Mouse (Mus musculus): ENCODE data around the gene Zdhhc14.

Gene Zdhhc14

DNA sequence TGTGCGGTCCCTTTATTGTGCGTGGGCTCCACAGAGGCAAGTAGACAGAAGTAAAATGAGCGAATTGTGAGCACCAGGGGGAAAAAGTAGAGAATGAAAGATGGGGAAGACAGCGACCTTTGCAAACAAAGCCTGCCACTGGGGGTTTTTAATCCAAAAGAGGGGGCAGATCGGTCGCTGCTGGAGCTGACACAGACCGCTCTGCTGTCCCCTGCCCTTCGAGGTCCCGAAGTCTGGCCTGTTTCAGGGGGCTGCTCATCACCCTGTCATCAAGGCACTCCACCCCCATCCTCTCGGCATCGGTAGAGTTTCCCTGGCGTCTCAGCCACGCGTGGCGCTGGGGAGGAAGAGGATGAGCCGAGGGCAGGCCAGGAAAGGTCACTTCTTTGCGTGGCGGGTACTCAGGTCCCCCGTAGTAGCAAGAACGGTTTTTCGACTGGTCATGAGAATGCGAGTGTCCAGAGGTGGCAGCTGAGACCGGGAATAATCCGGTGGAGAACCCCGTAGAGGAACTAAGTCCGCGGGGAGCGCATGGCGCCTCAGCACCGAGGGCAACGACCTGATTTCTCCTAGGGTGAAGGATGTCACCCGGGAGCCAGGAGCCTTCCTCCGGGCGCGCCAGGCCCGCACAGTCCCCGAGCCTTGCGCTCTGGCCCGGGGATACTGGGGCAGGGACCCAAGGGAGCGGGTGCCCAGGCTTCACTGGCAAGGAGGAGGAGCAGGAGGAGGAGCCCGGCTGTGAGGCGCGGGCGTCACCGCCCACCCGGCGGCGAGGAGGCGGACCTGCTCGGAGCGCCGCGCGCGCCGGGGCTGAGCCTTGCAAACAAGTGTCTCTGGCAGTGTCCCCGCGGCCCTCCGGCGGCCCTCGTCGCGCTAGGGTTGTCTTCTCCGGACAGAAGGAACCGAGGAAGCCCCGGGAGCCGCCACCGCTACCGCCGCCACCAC, at the start of gene Zdhhc14:
Zdhhc14 (plus strand) TSS at position 757 of the 945 bp plus-strand sequence.
- DNase-seq (ENCODE audit: low spot score): peak; percentile 49

DNA sequence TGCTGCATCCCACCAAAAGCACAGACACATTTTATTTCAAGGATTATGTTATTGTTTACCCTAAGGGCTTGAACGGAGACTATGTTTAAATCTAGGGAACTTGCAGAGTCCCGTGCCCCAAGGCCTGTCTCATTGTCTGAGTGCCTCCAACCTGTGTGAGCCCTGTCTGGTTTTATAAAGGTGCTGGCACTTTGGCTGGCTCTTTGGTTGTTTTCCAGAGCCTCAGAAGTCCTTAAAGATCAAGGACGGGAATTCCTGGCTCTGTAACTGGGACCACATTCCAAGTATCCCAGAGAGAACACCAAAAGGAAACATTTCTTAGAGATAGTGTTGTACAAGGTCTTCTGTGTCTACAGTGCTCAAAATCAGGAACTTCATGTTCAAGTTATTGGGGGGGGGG, 49.1 kb upstream of the Zdhhc14 start:
- DNase-seq (ENCODE audit: low spot score): no peak

DNA sequence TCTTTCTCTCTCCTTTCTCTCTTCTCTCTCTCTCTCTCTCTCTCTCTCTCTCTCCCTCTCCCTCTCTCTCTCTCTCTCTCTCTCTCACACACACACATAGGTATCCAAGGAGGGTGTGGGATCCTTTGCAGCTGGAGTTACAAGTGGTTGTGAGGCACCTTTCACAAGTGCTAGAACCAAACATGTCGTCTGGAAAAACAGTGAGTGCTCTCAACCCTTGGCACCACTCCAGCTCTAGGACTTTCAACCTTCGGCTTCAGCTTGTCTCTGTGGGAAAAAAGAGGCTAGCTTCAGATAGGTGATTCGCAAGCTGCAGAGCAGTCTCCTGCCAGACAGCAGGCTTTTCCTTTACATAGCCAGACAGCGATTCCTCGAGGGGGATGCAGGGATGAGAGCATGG, 48.6 kb upstream of the Zdhhc14 start:
- DNase-seq (ENCODE audit: low spot score): no peak

DNA sequence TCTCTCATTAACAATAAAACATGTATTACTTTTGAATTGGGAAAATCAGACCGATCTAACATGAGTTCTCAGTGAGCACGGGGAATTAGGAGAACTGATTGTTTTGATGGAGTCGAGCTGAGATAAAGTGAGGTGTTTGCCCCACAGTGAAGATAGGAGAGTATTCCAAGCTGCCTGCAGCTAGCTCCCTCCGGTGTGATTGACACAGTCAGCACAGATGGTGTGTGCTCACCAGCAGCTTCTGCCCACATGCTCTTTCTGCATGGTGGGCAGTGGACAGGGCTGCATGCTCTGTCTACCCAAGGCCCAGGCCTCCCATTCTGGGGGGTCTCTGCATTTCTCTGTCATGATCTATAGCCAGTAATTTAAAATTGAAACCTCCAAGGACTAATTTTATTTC, 38.7 kb upstream of the Zdhhc14 start:
- no peak for DNase-seq (ENCODE audit: low spot score)

DNA sequence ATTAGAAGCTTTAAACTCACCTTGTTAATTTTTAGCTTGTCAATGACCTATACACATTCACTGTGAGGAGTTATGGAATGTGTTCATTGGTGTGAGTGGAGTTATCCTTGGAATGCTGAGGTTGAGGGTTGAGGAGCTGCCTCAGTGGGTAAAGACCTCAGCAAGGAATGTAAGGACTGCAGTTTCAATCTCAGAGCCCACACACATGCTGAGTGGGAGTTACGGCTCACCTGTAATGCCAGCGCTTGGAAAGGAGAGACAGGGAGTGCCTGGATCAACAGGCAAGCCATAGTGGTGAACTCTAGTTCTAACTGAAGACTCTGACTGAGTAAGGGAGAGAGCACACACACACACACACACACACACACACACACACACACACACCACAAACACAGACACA, 28.4 kb upstream of the Zdhhc14 start:
- no peak for DNase-seq (ENCODE audit: low spot score)

DNA sequence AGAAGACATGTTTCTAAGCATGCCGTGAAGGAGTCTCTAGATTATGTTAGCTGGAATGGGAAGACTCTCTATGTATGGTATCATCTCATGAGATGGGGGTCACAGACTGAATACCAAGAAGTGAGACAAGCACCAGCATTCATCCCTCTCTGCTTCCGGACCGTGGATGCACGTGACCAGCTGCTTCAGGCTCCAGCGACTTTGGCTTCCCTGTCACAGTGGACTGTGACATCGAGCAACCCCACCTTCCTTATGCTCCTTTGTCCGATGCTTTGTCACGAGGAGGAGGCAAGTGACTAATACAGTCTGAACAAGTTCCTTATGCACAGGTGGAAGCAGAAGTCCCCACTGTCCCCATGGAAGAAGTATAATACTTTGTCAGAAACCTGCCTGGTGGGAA, 25.6 kb upstream of the Zdhhc14 start:
- no peak for DNase-seq (ENCODE audit: low spot score)

DNA sequence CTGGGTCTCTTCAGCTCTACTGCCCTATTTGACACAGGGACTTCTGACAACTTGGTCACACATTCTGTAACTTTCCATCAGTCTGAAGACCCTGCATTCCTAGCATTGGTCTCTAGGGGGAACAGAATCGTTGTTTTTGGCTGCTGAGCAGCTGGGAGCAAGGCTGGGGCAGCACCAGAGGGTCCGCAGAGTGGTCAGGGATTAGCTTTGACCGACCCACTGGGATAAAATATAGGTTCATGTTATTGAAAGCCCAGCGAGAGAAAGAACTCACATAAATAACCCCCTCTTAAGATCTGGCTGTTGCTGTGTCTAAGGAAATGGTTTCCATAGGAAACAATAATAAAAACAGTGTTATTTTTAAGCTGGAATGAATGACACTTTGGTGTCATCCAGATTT, 25.2 kb upstream of the Zdhhc14 start:
- DNase-seq (ENCODE audit: low spot score): no peak

DNA sequence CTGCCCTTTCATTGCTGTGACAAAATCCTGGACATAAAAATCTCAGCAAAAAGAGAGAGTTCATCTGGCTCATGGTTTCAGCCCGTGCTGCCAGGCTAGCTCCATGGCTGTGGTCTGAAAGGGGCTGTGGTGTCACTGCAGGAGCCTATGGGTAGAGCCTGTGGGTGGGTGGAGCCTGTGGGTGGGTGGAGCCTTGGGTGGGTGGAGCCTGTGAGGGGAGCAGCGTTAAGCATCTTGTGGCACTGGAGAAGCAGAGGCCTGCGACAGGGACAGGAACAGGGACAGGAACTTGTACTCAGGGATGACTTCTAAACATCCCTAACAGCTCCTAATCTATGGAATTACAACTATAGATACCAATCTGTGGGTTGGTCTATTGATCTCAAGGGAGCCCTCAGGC, 20.1 kb upstream of the Zdhhc14 start:
- DNase-seq (ENCODE audit: low spot score): no peak

DNA sequence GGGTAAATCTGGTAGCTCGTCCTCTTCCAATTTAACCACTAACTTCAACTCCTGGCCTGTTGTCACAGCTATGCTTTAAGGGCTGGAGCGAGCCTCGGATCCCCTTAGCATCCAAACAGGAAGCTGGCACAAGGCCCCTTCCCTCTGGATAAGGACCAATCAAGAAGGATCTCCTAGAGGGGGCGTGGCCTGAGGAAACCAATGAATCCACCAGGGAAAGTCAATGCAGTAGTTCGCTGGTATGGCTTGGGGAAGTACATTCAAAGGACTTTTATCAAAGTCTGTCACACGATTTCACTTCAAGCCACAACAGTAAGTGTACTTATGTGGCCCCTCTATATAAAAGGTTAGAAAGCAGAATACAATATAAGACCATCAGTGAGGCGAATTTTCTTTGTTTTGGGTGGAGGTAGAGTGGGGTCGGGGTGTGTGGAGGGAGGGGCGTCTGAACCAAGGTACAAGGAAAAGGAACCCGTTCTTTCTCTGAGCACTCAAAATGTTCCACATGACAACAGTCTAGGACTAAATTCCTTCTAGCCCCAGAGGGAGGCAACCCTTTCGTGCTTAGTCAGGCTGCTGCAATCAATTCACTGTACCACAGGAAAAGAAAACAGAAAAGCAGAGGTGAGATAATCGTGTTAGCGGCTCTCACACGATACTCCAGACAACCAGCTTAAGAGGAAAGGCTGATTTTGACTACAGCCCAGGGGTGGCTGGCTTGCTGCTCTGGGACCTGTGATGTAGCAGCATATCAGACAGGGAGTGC, 16.2 kb upstream of the Zdhhc14 start:
- DNase-seq (ENCODE audit: low spot score): no peak

DNA sequence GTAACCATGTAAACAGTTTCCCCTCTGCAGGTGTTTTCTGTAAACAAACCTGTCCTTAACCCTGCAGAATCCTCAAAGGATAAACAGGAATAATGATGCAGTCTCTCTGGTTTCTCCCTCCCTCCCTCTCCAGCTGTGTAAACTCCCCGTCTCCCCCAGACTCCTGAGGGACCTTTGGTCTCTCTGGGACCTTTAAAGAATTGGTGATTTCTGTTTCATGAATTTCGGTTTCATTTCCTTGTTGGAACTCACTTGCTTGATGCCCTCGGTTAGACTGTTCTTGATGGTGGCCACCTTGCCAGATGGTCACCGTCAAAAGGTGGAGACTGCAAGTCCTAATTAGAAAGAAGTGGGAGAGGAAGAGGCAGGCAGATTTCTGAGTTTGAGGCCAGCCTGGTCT, 8.9 kb upstream of the Zdhhc14 start:
- DNase-seq (ENCODE audit: low spot score): no peak

DNA sequence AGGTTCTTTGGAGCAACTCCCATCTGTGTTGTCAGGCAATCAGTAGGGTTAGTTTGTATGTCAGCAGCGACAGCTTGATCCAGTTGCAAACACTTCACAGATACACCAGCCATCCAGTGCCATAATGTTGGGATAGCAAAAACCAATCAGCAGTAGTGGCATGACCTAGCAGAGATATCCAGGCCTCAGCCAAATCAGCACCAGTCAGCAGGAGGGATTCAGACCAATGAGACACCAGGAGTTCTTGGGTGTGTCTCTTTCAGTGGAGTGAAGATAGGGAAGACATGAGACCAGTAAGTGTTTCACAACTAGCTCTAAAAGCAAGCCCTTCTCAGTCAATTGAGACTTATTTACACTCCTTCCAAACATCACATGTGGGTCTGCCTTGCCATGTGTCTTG, 7.7 kb upstream of the Zdhhc14 start:
- DNase-seq (ENCODE audit: low spot score): no peak

DNA sequence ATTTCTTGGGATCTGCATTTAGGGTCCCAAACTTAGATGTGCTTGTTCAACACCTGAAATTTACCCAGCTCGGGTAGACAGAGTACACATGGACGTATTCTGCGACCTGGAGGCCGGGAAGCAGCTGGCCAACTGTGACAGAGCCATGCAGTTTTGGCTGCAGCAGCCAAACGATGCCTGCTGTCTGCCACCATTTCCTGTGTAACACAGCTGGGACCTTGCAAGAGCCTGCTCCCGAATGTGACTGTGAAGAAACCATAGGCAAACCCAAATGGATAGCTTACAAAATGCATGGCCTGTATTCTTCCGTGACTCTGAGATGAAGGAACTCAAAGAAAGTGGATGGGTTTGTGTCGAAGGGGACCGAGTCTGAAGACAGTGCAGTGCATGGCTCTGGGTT, 4.2 kb upstream of the Zdhhc14 start:
- DNase-seq (ENCODE audit: low spot score): no peak

DNA sequence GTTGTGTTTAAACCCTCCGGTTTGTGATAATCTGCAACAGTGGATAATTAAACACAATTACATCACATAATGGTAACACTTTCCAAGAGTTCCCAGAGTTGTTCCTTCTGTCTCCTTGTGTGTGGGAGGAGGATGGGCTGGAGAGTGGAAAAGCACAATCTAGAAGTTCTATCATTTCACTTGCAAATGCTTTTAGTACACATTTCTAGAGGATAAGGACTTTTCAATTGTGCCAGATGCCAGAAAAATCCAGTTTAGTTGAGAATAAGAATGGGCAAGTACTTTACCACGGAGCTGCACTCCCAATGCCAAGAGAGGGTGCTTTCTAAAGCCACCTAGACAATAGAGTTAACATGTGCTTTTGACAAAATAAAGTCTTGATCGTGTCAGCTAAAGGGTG, 2.0 kb upstream of the Zdhhc14 start:
- no peak for DNase-seq (ENCODE audit: low spot score)

DNA sequence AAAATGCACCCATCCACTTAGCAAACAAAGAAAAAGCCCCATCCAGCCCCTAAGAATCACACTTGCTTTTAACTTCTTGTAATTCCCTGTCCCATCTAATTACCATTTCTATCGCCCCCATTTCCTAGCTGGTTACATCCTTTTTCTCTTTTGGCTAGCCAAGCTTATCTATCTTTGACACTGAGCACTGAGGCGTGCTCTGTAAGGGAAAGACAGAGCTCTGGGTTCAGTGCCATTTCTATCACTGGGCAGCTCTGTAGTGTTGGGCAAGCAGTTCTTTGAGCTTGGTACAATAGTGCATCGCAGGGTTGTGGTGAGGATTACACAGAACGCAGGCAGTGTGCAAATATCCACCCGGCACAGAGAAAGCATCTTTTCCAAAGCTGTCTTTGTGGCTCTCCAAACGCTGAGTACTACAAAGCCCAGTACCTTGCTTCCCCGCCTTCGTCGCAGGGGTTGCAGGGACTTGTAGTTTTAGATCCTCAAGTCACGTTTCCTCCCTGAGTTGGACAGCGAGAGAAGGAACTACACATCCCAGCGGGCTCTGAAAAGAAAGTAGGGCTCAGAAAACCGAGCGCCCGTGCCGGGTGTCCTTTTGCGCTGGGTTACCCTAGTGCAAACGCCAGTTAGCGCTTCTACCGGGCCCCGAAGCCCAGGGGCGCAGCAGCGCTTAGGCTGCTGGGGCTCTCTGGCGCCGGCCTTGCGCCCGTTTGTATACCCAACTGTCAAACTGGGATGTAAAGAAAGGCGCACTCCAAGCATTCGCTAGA, 1.1 kb upstream of the Zdhhc14 start:
- DNase-seq (ENCODE audit: low spot score): peak; percentile 39

DNA sequence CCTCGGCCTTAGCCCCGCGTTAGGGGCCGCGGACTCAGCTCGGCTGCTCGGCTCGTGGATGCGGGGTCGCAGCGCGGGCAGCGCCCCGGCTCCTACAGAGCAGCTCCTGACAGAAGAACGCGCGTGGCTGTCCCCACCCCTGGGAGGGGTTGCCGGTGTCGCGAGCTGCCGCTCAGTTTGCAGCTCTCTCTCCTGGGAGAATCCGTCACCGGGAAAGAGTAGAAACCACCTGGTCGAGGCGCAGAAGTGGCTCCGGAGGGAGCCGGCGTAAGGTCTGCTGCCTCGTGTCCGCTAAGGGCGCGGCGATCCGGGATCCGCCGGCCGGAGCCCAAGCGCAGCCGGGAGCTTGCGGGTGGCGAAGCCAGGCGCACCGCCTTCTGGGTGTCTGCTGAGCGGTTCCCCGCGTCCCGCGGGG, 396 bp downstream of the Zdhhc14 start:
- no peak for DNase-seq (ENCODE audit: low spot score)

DNA sequence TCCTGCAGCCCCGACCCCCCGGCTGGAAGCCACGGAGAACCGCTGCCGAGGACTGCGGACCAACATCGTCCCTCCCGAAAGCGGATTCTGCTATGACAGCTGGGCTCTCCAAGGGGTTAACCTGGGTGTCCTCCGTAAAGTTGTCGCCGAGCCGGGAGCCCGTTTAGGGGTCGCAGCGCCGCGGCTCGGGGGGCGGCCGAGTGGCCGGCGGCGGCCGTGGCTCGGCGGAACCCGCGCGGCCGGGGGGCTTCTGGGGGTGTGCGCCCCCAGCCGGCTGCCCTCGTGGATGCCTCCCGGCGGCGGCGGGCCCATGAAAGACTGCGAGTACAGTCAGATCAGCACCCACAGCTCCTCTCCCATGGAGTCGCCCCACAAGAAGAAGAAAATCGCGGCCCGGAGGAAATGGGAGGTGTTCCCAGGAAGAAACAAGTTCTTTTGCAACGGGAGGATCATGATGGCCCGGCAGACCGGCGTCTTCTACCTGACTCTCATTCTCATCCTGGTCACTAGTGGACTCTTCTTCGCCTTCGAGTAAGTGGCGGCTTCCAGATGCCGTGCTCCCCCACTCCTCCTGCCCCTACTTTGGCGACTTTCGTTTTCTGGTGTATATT, 909 bp downstream of the Zdhhc14 start:
- no peak for DNase-seq (ENCODE audit: low spot score)

DNA sequence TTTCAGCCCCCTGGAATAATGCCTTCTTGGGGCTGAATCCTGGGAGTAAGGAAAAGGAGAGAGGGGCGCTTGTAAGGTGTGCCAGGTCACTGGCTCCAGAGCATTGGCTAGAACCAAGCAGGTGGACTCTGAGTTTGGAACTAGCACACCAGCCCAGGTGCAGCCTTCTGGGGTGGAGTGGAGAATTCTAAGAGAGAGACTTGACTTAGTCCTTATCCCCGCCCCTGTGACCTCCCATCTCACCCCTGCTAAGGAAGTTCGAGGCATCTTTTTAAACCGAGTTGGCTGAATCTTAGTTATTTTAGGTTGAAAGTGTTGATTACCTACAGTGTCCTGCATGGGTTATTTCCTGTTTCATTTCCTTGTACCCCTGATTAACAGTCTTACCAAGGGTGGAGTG, 1.5 kb downstream of the Zdhhc14 start:
- DNase-seq (ENCODE audit: low spot score): no peak

DNA sequence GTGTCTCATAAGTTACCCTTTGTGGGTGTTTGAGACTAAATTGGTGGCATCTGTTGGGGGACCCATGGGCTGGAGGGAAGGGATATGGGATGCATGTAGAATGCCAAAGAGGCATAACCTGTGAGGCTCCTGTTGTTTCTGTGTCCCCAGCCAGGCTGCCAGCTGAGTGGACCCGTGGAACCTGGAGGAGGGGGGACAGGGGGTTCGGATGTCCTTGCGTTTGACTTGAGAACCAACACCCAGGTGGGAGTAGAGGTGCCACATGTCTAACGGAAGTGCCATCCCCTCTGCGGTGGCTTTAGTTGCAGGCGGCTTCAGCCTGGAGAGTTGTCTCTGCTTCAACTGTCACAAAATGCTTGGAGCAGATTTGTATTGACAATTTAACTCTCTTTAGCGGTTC, 2.5 kb downstream of the Zdhhc14 start:
- no peak for DNase-seq (ENCODE audit: low spot score)

DNA sequence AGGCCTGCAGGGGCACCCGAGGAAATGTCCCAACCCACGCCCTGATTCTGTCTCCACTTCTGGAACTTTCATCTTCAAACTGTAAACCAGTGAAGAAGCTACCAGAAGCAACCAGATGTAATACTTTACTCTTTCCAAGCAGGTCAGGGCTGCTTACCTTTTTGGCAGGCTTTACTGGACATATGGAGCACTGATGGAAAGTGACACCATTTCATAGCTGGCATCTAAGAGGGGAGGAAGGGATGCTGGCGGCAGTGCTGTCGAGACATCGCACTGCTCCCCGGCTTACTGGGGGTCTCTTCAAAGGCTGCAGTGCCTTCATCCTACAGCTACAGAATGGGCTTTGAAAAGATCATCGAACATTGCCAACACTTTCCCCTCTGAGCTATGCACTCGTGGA, 5.3 kb downstream of the Zdhhc14 start:
- no peak for DNase-seq (ENCODE audit: low spot score)

DNA sequence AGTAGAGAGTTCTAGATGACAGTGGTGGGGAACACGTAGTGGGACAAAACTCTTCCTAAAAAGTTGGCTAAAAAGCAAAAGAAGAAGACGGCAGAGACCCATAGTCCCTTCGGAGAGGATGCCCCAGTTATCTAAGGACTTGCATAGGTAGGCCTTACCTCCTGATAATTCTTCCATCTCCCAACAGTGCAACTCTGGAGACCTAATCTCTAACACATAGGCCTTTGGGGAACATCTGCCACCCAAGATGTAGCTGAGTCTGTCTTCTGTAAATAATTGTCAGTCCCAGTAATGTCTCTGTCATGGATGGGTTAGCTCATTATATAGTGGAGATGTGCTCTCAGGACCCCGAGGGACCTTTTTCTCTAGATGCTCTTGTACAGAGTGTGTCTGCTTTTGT, 6.6 kb downstream of the Zdhhc14 start:
- no peak for DNase-seq (ENCODE audit: low spot score)

DNA sequence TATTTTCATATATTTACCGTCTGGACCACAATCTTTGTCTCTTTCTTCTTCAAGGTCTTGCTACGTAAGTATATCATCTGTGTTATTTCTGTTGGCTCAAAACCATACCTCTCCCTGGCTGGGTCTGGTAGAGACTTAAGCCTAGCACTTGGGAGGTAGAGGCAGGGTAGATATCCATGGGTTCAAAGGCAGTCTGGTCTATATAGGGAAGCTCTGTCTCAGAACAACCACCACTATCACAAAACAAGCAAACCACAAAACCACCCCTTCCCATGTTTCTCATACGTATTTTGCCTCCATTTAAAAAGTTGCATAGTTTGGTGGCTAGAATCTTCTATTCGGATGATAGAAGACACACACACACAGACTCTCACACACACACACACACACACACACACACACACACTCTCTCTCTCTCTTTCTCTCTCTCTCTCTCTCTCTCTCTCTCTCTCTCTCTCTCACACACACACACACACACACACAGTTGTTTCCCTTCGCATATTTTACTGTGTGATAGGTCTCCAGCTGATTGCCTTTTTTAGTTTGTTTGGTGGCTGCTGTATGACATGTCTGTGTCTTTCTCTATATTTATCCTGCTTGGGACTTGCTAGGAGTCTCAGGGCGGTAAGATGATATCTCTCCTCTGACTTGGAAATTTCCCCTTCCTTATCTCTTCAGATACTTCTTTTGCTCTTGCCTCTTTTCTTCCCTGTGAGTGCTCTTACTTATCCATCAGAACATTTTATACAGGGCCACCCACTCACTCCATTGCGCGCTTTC, 11.8 kb downstream of the Zdhhc14 start:
- DNase-seq (ENCODE audit: low spot score): no peak
